Mouse (Mus musculus): ENCODE data around the gene Scn7a. TPM values are rescaled to one million over a fixed set of nuclear protein-coding genes. Genes with fewer than 3 reads are reported as not detected.

The Scn7a gene
- polyA plus RNA-seq, 1 experiment from 2014 or later = 0.06 TPM

DNA sequence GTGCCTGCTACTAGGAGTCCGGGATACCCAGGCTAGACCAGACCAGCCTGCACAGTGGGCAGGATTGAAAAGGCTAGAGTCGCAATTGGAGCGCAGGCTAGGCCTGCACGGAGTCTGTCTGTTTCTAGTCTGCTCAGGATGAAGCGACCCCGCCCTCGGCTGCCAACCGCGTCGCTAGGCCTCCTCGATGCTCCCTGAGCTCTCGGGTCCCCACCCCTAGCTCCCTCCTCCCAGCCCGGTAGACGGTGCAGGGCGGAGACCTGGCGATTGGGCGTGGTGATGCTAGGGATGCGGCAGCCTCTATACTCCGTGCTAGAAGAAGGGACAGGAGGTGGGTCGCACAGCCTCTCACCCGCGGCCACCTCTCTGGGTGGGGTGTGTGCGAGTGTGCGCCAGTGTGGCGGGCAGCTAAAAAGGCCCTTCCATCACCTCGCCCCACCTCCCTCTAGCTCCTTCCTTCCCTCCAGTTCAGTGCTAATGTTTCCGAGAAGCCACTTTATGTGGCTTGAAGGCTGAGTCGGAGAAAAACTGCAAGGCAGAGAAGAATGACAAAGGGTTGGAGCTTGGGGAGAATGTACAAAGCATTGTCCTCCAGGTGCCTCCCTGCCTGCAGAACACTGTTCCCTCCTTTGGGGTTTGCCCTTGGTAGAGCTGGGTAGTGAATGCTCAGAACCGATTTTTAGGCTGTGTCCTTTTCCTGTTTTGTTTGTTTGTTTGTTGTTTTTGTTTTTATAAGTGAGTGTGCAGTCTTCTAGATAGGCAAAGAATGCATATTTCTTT is 149.9 kb downstream of the Scn7a start, which contains the start of gene Scn9a:
Gene Scn9a (minus strand): TSS at position 383 of the 780 bp plus-strand sequence.
- ATAC-seq (no peak), DNase-seq (no peak)
- Histone ChIP-seq H3K27ac (ENCODE audit: low read depth) (no peak within 1 kb of the TSS), H3K9ac (replicated peaks) (no peak within 1 kb of the TSS), H3K4me3 (ENCODE audit: low read depth, low read length) (no peak within 1 kb of the TSS), H3K9me3 (ENCODE audit: low read length) (no peaks in the 10 kb centered on the region), H3K36me3 (replicated peaks; ENCODE audit: insufficient read depth, low read length) (no peaks in the 10 kb centered on the region), H3K4me1 (ENCODE audit: insufficient read depth) (no peaks in the 10 kb centered on the region), H3K27me3 (ENCODE audit: insufficient read depth, low read length) (peaks cover 8% of the 10 kb centered on the region), H3K4me2 (ENCODE audit: low read depth, low read length) (no peak within 1 kb of the TSS)
- TF ChIP-seq EP300 (IDR thresholded peaks at IDR 0.05; ENCODE audit: low read depth) (no peak), CTCF (IDR thresholded peaks at IDR 0.05; ENCODE audit: low read depth) (no peak)
- WGBS (ENCODE audit: insufficient replicate concordance) = 3% methylated on average over 28 of the region's 29 CpGs

DNA sequence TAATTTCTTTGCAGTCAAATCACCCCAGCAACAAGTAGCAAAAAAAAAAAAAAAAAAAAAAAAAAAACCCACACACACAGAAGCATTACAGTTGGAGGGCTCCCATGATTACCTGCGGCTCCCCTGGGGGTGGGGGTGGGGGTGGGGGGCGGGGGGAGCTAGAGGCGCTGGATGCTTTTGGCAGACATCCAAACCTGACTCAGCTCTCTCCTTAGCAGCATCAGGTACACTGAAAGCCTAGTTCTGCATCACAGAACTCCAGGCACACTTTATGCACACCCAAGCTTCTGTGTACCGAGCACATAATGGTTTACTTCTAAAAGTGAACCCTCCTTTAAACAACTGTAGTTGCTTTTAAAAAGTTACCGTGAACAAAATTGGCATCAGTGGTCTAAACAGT is 152.0 kb downstream of the Scn7a start:
- WGBS (ENCODE audit: insufficient replicate concordance) = 35% methylated on average over 5 of the region's 5 CpGs
- Histone ChIP-seq H3K27ac (ENCODE audit: low read depth) (no peak overlapping the region), H3K4me3 (ENCODE audit: low read depth, low read length) (no peak overlapping the region), H3K9me3 (ENCODE audit: low read length) (no peaks in the 10 kb centered on the region), H3K4me1 (ENCODE audit: insufficient read depth) (no peaks in the 10 kb centered on the region), H3K27me3 (ENCODE audit: insufficient read depth, low read length) (peaks cover 8% of the 10 kb centered on the region), H3K36me3 (replicated peaks; ENCODE audit: insufficient read depth, low read length) (no peaks in the 10 kb centered on the region), H3K9ac (replicated peaks) (no peak overlapping the region), H3K4me2 (ENCODE audit: low read depth, low read length) (no peak overlapping the region)
- no peak for TF ChIP-seq CTCF (IDR thresholded peaks at IDR 0.05; ENCODE audit: low read depth)
- no peak for TF ChIP-seq EP300 (IDR thresholded peaks at IDR 0.05; ENCODE audit: low read depth)
- DNase-seq (no peak), ATAC-seq (no peak)

Other genes with a start within 250 kb of the Scn7a start
- gene Scn9a, start 150.0 kb downstream of the Scn7a start, polyA plus RNA-seq (2015; fragmentation: Nextera tagmentation; extraction: Ambion mirVana) = not detected in 2 replicates